Mouse (Mus musculus) kidney, postnatal 0 days (tissue): ENCODE data around the gene Sgsm3. TPM values are rescaled to one million over a fixed set of nuclear protein-coding genes. Genes with fewer than 3 reads are reported as not detected.

ENCODE experiments used
- ATAC-seq: fragments of 200-750 bp; cut with Nextera tagmentation; replicated peaks from 2 replicates; pipeline ENCODE4 v1.8.0; 2017; ENCODE audit warnings: low read depth, moderate number of reproducible peaks, moderate TSS enrichment, moderate library complexity; ENCODE audit not compliant: low FRiP score
- DNase-seq: peaks from one replicate; pipeline ENCODE4 v3.0.0-alpha.2; 2016; ENCODE audit warnings: low spot score
- H3K27ac ChIP-seq: fragments of 300-500 bp; sonication (generic); 2 replicates; pipeline ENCODE4 v1.5.1; 2014; ENCODE audit warnings: mild to moderate bottlenecking
- H3K27me3 ChIP-seq: fragments of 300-500 bp; sonication (generic); 2 replicates; pipeline ENCODE4 v1.6.1; 2014; ENCODE audit warnings: low read length, mixed read lengths; ENCODE audit not compliant: insufficient read depth
- H3K36me3 ChIP-seq: fragments of 300-500 bp; sonication (generic); 2 replicates; pipeline ENCODE4 v1.6.1; 2014; ENCODE audit warnings: low read length, mixed read lengths; ENCODE audit not compliant: insufficient read depth
- H3K4me1 ChIP-seq: fragments of 300-500 bp; sonication (generic); replicated peaks from 2 replicates; pipeline ENCODE4 v1.6.1; 2014; ENCODE audit warnings: antibody characterized with exemption, low read length, mixed read lengths; ENCODE audit not compliant: insufficient read depth
- H3K4me2 ChIP-seq: fragments of 300-500 bp; sonication (generic); 2 replicates; pipeline ENCODE4 v1.6.1; 2014; ENCODE audit warnings: mild to moderate bottlenecking, low read length, moderate library complexity, mixed read lengths
- H3K4me3 ChIP-seq: fragments of 300-500 bp; sonication (generic); replicated peaks from 2 replicates; pipeline ENCODE4 v1.5.1; 2014; ENCODE audit warnings: low read depth, low read length
- H3K9ac ChIP-seq: fragments of 300-500 bp; sonication (generic); 2 replicates; pipeline ENCODE4 v1.6.1; 2014; ENCODE audit warnings: low read depth, low read length
- H3K9me3 ChIP-seq: fragments of 300-500 bp; sonication (generic); replicated peaks from 2 replicates; pipeline ENCODE4 v1.6.1; 2016; ENCODE audit warnings: low read length, inconsistent platforms, mixed read lengths
- CTCF ChIP-seq: IDR thresholded peaks from 2 replicates; pipeline ENCODE4 v1.5.1; 2016; ENCODE audit warnings: antibody characterized with exemption, low read depth, mild to moderate bottlenecking, moderate library complexity
- WGBS: fragments of 180-500 bp; shearing (Covaris S2); extraction: QIAGEN DNeasy Blood & Tissue Kit; methylation state at CpG from one replicate; pipeline ENCODE4 v1.1.7; 2014; 5-methylcytosine and 5-hydroxymethylcytosine counted together
- polyA plus RNA-seq: library from polyadenylated mRNA; unstranded; fragments of >200 nt; fragmentation: Nextera tagmentation; extraction: Ambion mirVana; gene quantifications from 2 replicates; pipeline ENCODE4 v1.2.1, GENCODE M21; 2015

Sgsm3 gene
- polyA plus RNA-seq, 1 experiment from 2014 or later, result 20.1 TPM

DNA sequence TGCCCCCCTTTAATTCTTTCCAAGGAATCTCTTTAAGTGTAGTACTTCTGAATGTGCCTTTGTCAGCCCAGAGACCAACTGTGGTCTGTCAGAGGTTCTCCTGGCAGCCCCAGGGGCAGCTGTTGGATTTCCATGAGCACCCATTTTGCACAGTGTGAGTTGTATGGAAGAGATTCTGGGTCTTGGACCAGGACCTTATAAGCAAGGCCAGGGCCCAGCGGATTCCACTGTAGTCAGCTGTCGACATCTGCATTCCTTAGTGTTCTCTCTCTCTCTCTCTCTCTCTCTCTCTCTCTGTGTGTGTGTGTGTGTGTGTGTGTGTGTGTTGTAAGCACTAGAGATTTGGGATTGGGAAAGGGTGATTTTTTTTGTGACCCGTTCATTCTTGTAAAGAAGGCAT, 40.9 kb upstream of the Sgsm3 start:
- no peak overlapping the region for H3K4me2 ChIP-seq
- no peak overlapping the region for H3K27ac ChIP-seq
- H3K9me3 ChIP-seq, result no peaks in the 10 kb centered on the region
- H3K36me3 ChIP-seq, result peaks cover 8% of the 10 kb centered on the region
- 69% methylated on average over 3 of the region's 3 CpGs for WGBS
- TF ChIP-seq CTCF, result no peak
- H3K4me1 ChIP-seq, result no peaks in the 10 kb centered on the region
- H3K27me3 ChIP-seq, result no peaks in the 10 kb centered on the region
- H3K9ac ChIP-seq, result no peak overlapping the region
- peak; percentile 25 for DNase-seq
- H3K4me3 ChIP-seq, result no peak overlapping the region
- ATAC-seq, result no peak

DNA sequence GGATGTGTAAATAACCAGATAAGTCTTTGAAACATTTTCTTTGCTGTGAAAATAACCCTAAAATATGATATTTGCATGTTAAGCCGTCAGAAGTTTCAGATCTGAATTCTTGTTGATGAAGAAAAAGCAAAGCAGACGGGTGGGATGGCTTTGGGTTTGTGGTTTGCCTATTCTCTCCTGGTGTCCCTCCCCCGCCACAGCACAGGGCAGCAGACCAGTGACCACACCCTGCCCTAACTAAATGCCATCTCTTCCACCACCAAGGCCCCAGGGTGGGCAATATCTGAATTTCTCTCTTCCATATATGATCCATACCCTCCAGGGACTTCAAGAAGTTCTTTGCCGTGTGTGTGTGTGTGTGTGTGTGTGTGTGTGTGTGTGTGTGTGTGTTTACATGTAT, 39.0 kb upstream of the Sgsm3 start:
- WGBS, result 74% methylated on average over 4 of the region's 4 CpGs
- Histone ChIP-seq H3K36me3 (peaks cover 2% of the 10 kb centered on the region; the same call in 1 of the 2 replicates), H3K9ac (no peak overlapping the region), H3K4me3 (no peak overlapping the region), H3K9me3 (no peaks in the 10 kb centered on the region), H3K4me1 (no peaks in the 10 kb centered on the region), H3K27me3 (no peaks in the 10 kb centered on the region), H3K4me2 (no peak overlapping the region), H3K27ac (no peak overlapping the region)
- DNase-seq (no peak), ATAC-seq (no peak)
- no peak for TF ChIP-seq CTCF

DNA sequence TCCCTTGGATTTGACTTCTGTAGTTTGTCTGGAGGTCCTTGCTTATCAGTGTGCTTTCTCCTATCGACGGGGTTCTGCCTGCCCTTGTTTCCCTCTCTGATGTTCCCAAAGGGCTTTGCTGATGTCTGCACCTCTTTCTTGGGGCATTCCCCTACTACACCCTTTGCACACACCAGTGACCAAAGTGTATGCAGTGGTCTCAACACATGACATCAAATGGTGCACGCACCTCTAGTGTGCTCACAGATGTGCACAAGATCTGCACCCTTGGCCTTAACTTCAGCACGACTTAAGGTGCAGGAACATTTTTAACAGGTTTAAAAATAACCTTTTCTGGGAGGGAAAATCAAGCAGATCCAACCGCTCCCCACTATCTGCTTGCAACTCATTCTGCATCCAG, 38.2 kb upstream of the Sgsm3 start:
- no peaks in the 10 kb centered on the region for H3K27me3 ChIP-seq
- DNase-seq, result no peak
- no peak overlapping the region for H3K27ac ChIP-seq
- H3K9ac ChIP-seq, result no peak overlapping the region
- no peak for TF ChIP-seq CTCF
- H3K4me3 ChIP-seq, result no peak overlapping the region
- H3K4me1 ChIP-seq, result no peaks in the 10 kb centered on the region
- no peaks in the 10 kb centered on the region for H3K36me3 ChIP-seq
- ATAC-seq, result no peak
- WGBS, result 72% methylated on average over 5 of the region's 5 CpGs
- H3K9me3 ChIP-seq, result no peaks in the 10 kb centered on the region
- no peak overlapping the region for H3K4me2 ChIP-seq

DNA sequence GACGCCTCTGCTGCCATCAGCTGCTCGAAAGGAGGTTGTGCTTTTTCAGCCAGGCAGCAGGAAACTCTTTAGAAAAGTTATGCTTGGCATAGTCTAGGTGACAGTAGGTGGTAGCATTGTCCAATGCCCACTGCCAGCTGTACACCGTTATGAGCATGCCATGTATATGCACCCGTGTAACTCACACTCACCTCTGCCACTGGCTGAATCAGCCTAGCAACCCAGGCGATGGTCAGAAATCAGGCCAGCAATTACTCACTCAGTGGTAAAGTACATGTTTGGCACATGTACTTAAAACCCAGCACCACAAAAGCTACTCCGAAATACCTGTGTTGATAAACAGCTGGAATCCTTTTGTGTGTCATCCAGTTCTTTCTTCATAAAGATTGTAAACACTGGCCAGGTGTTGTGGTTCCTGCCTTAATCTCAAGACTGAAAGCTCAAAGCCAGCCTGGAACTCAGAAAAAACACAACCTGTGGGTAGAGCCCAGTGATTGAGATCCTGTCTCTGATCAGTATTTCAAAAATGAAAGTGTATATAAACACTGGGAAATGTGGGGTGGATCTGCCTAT, 36.0 kb upstream of the Sgsm3 start:
- H3K9ac ChIP-seq, result no peak overlapping the region
- ATAC-seq (no peak; the same call in 1 of the 2 replicates), DNase-seq (no peak)
- H3K4me2 ChIP-seq, result no peak overlapping the region
- H3K4me3 ChIP-seq, result no peak overlapping the region
- no peak overlapping the region for H3K27ac ChIP-seq
- no peaks in the 10 kb centered on the region for H3K9me3 ChIP-seq
- no peaks in the 10 kb centered on the region for H3K36me3 ChIP-seq
- WGBS, result 90% methylated on average over 6 of the region's 6 CpGs
- no peak for TF ChIP-seq CTCF
- no peaks in the 10 kb centered on the region for H3K4me1 ChIP-seq
- H3K27me3 ChIP-seq, result no peaks in the 10 kb centered on the region

DNA sequence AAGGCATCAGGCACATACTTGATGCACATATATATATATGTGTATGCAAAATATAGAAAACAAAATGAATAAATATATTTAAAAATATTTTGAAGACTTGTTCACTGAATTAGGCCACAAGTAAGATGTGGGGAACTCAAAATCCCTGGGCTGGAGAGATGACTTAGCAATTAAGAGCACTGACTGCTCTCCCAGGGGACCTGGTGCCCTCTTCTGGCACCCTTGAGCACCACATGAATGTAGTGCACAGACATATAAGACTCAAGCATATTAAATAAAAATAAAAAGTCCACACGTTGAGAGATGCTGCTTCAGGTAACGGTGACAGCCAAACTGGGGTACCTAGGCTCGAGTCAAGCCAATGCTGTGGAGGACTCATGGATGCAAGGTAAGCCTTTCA, 31.7 kb upstream of the Sgsm3 start:
- no peak overlapping the region for H3K4me3 ChIP-seq
- DNase-seq, result peak; percentile 50
- TF ChIP-seq CTCF, result peak; percentile 62

GRCm38 (mm10) chr15:80948145-80949135, 29.1 kb upstream of the Sgsm3 start, which contains the start of gene Adsl:
TSS of gene Adsl (plus strand) at chr15:80948490.
- Histone ChIP-seq H3K4me1 (peaks cover 4% of the 10 kb centered on the region; the same call in 1 of the 2 replicates), H3K27ac (peak within 1 kb of the TSS; percentile 86), H3K9me3 (no peaks in the 10 kb centered on the region), H3K36me3 (peaks cover 9% of the 10 kb centered on the region; the same call in 1 of the 2 replicates), H3K9ac (peak within 1 kb of the TSS; percentile 70), H3K27me3 (no peaks in the 10 kb centered on the region), H3K4me2 (peak within 1 kb of the TSS; percentile 75), H3K4me3 (peak within 1 kb of the TSS; percentile 79)
- ATAC-seq, result peak; percentile 90
- under 1% methylated on average over 63 of the region's 63 CpGs for WGBS
- peak; percentile 88 for TF ChIP-seq CTCF
- peak; percentile 95 for DNase-seq

More for the DNA sequence above, 31.7 kb upstream of the Sgsm3 start:
- Histone ChIP-seq H3K4me2 (no peak overlapping the region), H3K27me3 (no peaks in the 10 kb centered on the region), H3K9ac (no peak overlapping the region), H3K27ac (no peak overlapping the region), H3K36me3 (0 out of 2 replicates have a peak, but pooled peaks cover 2% of the 10 kb centered on the region), H3K4me1 (peaks cover 4% of the 10 kb centered on the region; the same call in 1 of the 2 replicates), H3K9me3 (no peaks in the 10 kb centered on the region)
- 58% methylated on average over 3 of the region's 3 CpGs for WGBS
- no peak for ATAC-seq
